Mouse (Mus musculus) testis, adult 2 months (tissue): ENCODE measurements around the gene Prkcd. TPM values are rescaled to one million over a fixed set of nuclear protein-coding genes. Genes with fewer than 3 reads are reported as not detected.

Source experiments
- H3K27ac ChIP-seq: fragments of 200-500 bp; 2 replicates; pipeline ENCODE4 v1.5.1; 2012; ENCODE audit warnings: low read depth, low read length; ENCODE audit not compliant: control insufficient read depth, insufficient read depth
- H3K27me3 ChIP-seq: fragments of 200-500 bp; 2 replicates; pipeline ENCODE4 v1.6.1; 2012; ENCODE audit warnings: mild to moderate bottlenecking, low read length, moderate library complexity; ENCODE audit not compliant: control insufficient read depth, insufficient read depth
- H3K36me3 ChIP-seq: fragments of 200-500 bp; 2 replicates; pipeline ENCODE4 v1.6.1; 2012; ENCODE audit warnings: mild to moderate bottlenecking, low read length; ENCODE audit not compliant: control insufficient read depth, insufficient read depth
- H3K4me1 ChIP-seq: fragments of 200-500 bp; 2 replicates; pipeline ENCODE4 v1.6.1; 2012; ENCODE audit warnings: low read length; ENCODE audit not compliant: control insufficient read depth, insufficient read depth
- H3K4me3 ChIP-seq: fragments of 200-500 bp; 2 replicates; pipeline ENCODE4 v1.5.1; 2012; ENCODE audit warnings: low read depth, mild to moderate bottlenecking, low read length, moderate library complexity, mixed read lengths; ENCODE audit not compliant: control insufficient read depth
- CTCF ChIP-seq: fragments of 200-500 bp; IDR thresholded peaks from 2 replicates; pipeline ENCODE4 v1.5.1; 2012; ENCODE audit warnings: low read depth, mild to moderate bottlenecking, inconsistent platforms, low read length, moderate library complexity; ENCODE audit not compliant: control insufficient read depth, insufficient read depth, insufficient replicate concordance
- POLR2A ChIP-seq: fragments of 200-500 bp; IDR thresholded peaks from 2 replicates; pipeline ENCODE4 v1.6.1; 2012; ENCODE audit warnings: low read depth, mild to moderate bottlenecking, inconsistent platforms, low read length, moderate library complexity; ENCODE audit not compliant: control insufficient read depth
- polyA plus RNA-seq: library from polyadenylated mRNA; depleted of rRNA; stranded (reverse); fragments of >200 nt; gene quantifications from 2 replicates; pipeline ENCODE4 v1.2.3, GENCODE M21; 2012; rRNA removed

Gene Prkcd
- 240 and 255 TPM in 2 replicates for polyA plus RNA-seq

DNA sequence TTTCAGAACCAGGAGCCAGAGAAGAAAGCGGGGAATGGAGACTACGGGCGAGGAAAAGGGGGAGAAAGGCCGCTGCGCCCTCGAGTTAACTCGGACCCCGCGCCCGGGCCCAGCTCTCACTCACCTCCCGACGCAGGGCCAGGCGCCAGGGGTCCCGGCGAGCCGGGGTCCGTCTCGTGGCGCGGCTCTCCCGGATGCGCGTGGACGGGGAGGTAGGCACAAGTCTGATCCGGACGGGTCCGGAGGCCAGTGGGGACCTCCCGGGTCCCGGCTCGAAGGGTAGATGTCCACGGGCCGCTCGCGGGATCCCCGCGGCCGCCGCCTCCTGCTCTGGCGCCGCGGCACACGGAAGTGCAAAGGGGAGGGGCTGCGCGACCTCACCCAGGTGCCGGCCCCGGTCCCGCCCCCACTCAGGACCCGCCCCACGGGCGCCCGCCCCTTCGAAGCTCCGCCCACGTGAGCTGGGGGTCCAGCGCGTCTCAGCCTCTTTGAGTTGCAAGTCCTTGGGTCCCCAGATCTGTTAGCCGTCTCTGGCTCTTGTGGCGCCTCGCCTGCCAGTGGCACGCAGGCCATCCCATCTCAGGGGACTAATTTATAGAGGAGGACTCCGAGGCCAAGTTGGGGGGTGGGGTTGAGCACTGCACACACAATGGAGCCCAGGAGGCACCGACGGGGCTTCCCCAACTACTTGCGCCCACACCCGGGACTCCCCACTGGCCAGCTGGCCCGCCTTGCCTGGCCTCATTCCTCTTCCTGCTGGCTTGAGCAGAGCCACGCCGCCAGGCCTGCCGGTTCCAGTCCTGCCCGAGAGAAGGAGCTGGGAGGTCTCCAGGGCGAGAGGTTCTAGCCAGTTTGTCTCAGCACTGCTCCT lies at the start of gene Prkcd:
TSS of gene Prkcd (minus strand) at position 355 of the 871 bp plus-strand sequence.
- no peak for TF ChIP-seq CTCF
- H3K4me1 ChIP-seq = peaks cover 11% of the 10 kb centered on the region
- H3K36me3 ChIP-seq = no peaks in the 10 kb centered on the region
- H3K27ac ChIP-seq = peak within 1 kb of the TSS; percentile 33; the same call in 1 of the 2 replicates
- H3K27me3 ChIP-seq = peaks cover 3% of the 10 kb centered on the region; the same call in 1 of the 2 replicates
- peak within 1 kb of the TSS; percentile 87 for H3K4me3 ChIP-seq

- TF ChIP-seq CTCF = no peak
- TF ChIP-seq POLR2A = no peak
- no peak overlapping the region for H3K4me3 ChIP-seq
- no peaks in the 10 kb centered on the region for H3K27me3 ChIP-seq
- H3K36me3 ChIP-seq = no peaks in the 10 kb centered on the region; the same call in 1 of the 2 replicates
- H3K27ac ChIP-seq = no peak overlapping the region
- no peaks in the 10 kb centered on the region for H3K4me1 ChIP-seq
Observed at GRCm38 (mm10) chr14:30674947-30675346, 48.9 kb upstream of the Prkcd start.

DNA sequence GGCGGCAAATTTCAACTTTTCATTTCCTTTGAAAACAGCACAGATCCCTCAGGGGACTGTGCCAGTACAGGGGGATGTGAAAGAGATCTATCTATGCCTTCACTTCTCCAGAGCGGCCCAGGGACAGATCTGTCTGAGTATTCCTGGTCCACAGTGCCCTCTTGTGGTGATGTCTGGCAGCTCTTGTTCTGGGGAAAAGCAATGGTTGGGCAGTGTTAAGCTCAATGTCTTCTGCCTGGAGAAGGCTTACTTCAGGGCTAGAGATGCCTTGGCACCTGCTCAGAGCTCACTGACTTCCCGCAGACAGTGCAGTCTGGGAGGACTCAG lies 45.9 kb upstream of the Prkcd start:
- Histone ChIP-seq H3K27ac (no peak overlapping the region), H3K36me3 (peaks cover 1% of the 10 kb centered on the region), H3K4me3 (no peak overlapping the region), H3K4me1 (no peaks in the 10 kb centered on the region), H3K27me3 (no peaks in the 10 kb centered on the region)
- TF ChIP-seq POLR2A (no peak), CTCF (peak; percentile 61; the same call in 1 of the 2 replicates)

- Histone ChIP-seq H3K4me1 (no peaks in the 10 kb centered on the region), H3K27ac (no peak overlapping the region), H3K4me3 (no peak overlapping the region), H3K36me3 (peaks cover 1% of the 10 kb centered on the region), H3K27me3 (no peaks in the 10 kb centered on the region)
- no peak for TF ChIP-seq POLR2A
- TF ChIP-seq CTCF = no peak
Observed at GRCm38 (mm10) chr14:30671095-30671985, 45.3 kb upstream of the Prkcd start.

DNA sequence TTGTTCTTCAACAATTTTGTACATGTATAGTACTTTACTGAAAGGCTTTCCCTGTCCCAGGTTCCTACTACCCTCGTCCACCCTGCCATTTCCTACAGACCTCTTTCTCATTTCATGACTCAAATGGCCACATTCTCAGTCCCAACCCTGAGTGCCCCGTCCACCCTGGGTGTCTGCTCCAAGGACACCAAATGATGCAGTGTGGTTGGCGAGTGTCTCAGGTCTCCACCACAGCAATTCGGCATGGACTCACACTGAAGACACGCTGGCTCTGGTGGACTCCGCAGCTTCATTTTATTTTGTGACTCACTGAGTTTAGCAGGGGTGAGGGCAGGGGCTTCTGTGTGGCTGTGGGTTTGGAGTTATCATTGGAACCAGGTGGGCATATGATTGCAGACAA lies 44.2 kb upstream of the Prkcd start:
- H3K36me3 ChIP-seq = peaks cover 1% of the 10 kb centered on the region
- no peak overlapping the region for H3K27ac ChIP-seq
- TF ChIP-seq CTCF (no peak), POLR2A (no peak)
- no peak overlapping the region for H3K4me3 ChIP-seq
- no peaks in the 10 kb centered on the region for H3K27me3 ChIP-seq
- no peaks in the 10 kb centered on the region for H3K4me1 ChIP-seq

DNA sequence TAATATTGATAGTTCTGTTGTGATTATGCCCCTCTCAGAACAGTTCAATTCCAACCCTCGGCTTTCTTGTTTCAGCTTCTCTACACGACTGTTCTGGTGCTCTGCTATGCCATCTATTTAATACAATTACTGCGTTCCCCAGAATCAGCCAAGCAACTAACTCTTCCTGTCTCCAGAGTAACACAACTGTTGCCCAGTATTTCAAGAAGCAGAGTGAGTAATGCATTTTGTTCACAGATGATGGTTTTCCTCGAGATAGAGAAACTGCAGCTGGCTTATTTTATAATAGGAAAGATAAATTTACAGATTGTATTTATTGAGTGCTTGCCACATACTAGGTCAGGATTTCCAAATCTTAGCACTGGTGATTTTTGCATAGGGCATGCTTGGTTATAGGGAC lies 40.6 kb upstream of the Prkcd start:
- Histone ChIP-seq H3K27me3 (no peaks in the 10 kb centered on the region), H3K36me3 (peaks cover 4% of the 10 kb centered on the region), H3K4me1 (no peaks in the 10 kb centered on the region), H3K4me3 (no peak overlapping the region), H3K27ac (no peak overlapping the region)
- TF ChIP-seq CTCF (no peak), POLR2A (no peak)

DNA sequence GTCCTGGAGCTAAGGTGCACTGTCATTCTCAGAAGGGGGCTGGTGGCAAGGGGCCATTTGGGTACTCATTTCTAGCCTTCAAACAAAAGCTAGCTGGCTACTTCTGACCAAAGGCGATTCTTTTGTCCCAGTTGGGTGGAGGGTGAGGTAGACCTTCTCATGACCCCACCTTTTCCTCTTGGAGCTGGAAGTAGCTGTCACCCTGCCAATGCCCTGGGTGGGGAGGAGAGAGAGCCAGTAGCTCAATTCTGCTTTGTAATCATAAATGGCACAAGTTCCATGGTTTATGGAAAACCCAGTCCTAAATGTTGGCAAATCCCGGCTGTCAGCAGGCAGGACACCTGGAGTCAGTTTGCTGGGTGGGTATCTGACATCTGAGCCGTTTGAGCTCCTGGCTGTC lies 40.1 kb upstream of the Prkcd start:
- Histone ChIP-seq H3K36me3 (peaks cover 4% of the 10 kb centered on the region), H3K4me3 (no peak overlapping the region), H3K4me1 (no peaks in the 10 kb centered on the region), H3K27ac (no peak overlapping the region), H3K27me3 (no peaks in the 10 kb centered on the region)
- TF ChIP-seq POLR2A (no peak), CTCF (no peak)
